ENCODE assay signal across 10 mouse cellular contexts in genomic region chr9:35018056-35018455, GRCm38 (mm10).
DNase-seq lines count a peak whose midpoint lies in the region; ATAC-seq and TF ChIP-seq lines count a peak whose summit lies in the region.
"Had no signal": no experiment of that assay in that cellular context is flagged by ENCODE, and none has a peak within 500 bp of the region (broad histone marks: within the 10 kb centered on the region; RNA-seq: fewer than 3 reads in every experiment).

No protein-coding gene starts in this region.

- DNase-seq in heart, embryonic 10.5 days (ENCODE audit: low spot score), result no peak
- DNase-seq in heart, postnatal 4 days, result no peak
- no peak for DNase-seq in left cerebral cortex, adult 2 months (ENCODE audit: extremely low spot score in 1 of 2, low spot score in 2 of 2)
- DNase-seq in left cerebral cortex, adult 11 months (ENCODE audit: low spot score), result no peak
- DNase-seq in brain, adult 2 months (ENCODE audit: low read depth, low spot score), result peak; percentile 33
- DNase-seq in urinary bladder, postnatal 25 days (ENCODE audit: low spot score), result no peak
- DNase-seq: gastrocnemius, postnatal 36 days; thymus, postnatal 14 days had no signal

- 11% methylated on average over 5 of the region's 5 CpGs for WGBS in heart, embryonic 10.5 days
- 39% methylated on average over 5 of the region's 5 CpGs for WGBS in hindbrain, embryonic 15.5 days

- H3K9me3 ChIP-seq in heart, embryonic 10.5 days, result no peaks in the 10 kb centered on the region
- H3K9me3 ChIP-seq in hindbrain, embryonic 15.5 days, result no peaks in the 10 kb centered on the region

- no peak for ATAC-seq in hindbrain, embryonic 15.5 days (ENCODE audit: low FRiP score, low read depth)
- ATAC-seq in erythroid progenitor cell, adult 5-6 weeks (replicated peaks; ENCODE audit: low FRiP score, poor library complexity, severe bottlenecking), result no peak

- H3K27ac ChIP-seq in heart, embryonic 10.5 days, result no peak overlapping the region
- peak overlapping the region; percentile 66 for H3K27ac ChIP-seq in left cerebral cortex, adult 2 months
- H3K27ac ChIP-seq in hindbrain, embryonic 15.5 days (replicated peaks), result 0 out of 2 replicates have a peak overlapping the region, but pooled peaks have one; percentile 10

- intact Hi-C loops in left cerebral cortex, adult 2 months (cut with DNase I), result loop anchor here (2.0 to 10.0 kb wide), 7 partner anchors 106 to 1755 kb away; no protein-coding TSS in a partner anchor

- no peak for TF ChIP-seq CTCF in left cerebral cortex, adult 2 months (IDR thresholded peaks at IDR 0.05)

- H3K4me1 ChIP-seq in heart, embryonic 10.5 days, result peaks cover 11% of the 10 kb centered on the region
- peaks cover 26% of the 10 kb centered on the region for H3K4me1 ChIP-seq in hindbrain, embryonic 15.5 days (replicated peaks)

- H3K4me3 ChIP-seq in heart, embryonic 10.5 days, result peak overlapping the region; percentile 29; the same call in 1 of the 2 replicates
- H3K4me3 ChIP-seq in left cerebral cortex, adult 2 months, result no peak overlapping the region
- no peak overlapping the region for H3K4me3 ChIP-seq in hindbrain, embryonic 15.5 days

- H3K27me3 ChIP-seq in heart, embryonic 10.5 days (ENCODE audit: insufficient read depth, poor library complexity, severe bottlenecking), result peaks cover 33% of the 10 kb centered on the region; the same call in 1 of the 2 replicates
- no peaks in the 10 kb centered on the region for H3K27me3 ChIP-seq in hindbrain, embryonic 15.5 days

- no peak overlapping the region for H3K4me2 ChIP-seq in hindbrain, embryonic 15.5 days

- H3K9ac ChIP-seq in hindbrain, embryonic 15.5 days, result no peak overlapping the region

- H3K36me3 ChIP-seq in heart, embryonic 10.5 days, result no peaks in the 10 kb centered on the region
- H3K36me3 ChIP-seq in hindbrain, embryonic 15.5 days, result no peaks in the 10 kb centered on the region
